Mouse (Mus musculus): ENCODE results near the gene Slc17a4.

DNA sequence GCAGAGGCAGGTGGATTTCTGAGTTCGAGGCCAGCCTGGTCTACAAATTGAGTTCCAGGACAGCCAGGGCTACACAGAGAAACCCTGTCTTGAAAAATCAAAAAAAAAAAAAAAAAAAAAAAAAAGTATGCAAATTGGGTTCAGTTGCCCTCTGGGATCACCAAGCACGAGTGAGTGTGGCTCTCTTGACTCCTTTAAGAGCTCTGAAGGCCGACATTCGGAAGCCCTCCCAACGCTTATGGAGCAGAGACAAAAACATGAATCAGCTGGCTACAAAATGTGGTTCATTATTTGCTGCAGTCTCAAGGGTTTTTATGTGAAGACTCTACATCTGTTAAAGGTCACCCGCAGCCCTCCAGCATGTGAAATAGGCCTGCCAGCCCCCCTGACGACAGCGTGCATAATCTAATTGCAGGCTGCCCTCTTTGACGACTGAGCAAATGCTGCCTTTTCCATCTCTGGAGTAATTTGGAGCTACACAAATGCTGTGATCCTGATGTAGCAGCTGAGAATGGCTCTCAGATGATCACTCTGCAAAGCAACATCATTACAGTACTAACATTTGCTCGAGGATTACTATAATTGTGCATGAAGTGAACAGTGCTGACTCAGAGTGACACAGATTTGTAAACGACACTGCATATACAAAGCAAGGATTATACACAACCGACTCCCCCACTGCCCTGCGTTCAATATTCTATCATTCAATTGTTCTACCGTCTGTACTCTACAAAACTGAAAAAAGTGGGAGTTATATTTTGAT, 34.9 kb upstream of the Slc17a4 start:
- TF ChIP-seq CTCF (IDR thresholded peaks at IDR 0.05; ENCODE audit: extremely low read depth, insufficient read depth, insufficient read length, insufficient replicate concordance) (no peak), POLR2A (IDR thresholded peaks at IDR 0.05; ENCODE audit: low read depth, low read length) (no peak)
